Mouse (Mus musculus) lung, adult 2 months (tissue): ENCODE data around the gene Tfpi. TPM values are rescaled to one million over a fixed set of nuclear protein-coding genes. Genes with fewer than 3 reads are reported as not detected.
A peak's percentile ranks its signal among the peaks of the same experiment; 100 is the strongest.

Experiments used
- DNase-seq: peaks from one replicate; pipeline ENCODE4 v3.0.0; 2022
- H3K4me1 ChIP-seq: fragments of 200-500 bp; 2 replicates; pipeline ENCODE4 v1.6.1; 2011; ENCODE audit warnings: low read length; ENCODE audit not compliant: control insufficient read depth, insufficient read depth
- H3K4me3 ChIP-seq: fragments of 200-500 bp; replicated peaks from 2 replicates; pipeline ENCODE3; 2011; ENCODE audit warnings: low read depth, mild to moderate bottlenecking, control low read depth, low read length; ENCODE audit errors: extremely low read depth
- CTCF ChIP-seq: fragments of 200-500 bp; IDR thresholded peaks from 2 replicates; pipeline ENCODE4 v1.5.1; 2011; ENCODE audit warnings: mild to moderate bottlenecking, low read length, control low read depth; ENCODE audit not compliant: insufficient read depth
- POLR2A ChIP-seq: fragments of 200-500 bp; IDR thresholded peaks from 2 replicates; pipeline ENCODE4 v1.6.1; 2011; ENCODE audit warnings: low read depth, mild to moderate bottlenecking, control low read depth, low read length, borderline replicate concordance; ENCODE audit errors: extremely low read depth
- WGBS: fragments of 180-500 bp; shearing (Covaris S2); methylation state at CpG from one replicate; pipeline ENCODE4 v1.1.7; 2018; 5-methylcytosine and 5-hydroxymethylcytosine counted together
- polyA plus RNA-seq: library from polyadenylated mRNA; depleted of rRNA; stranded (reverse); fragments of >200 nt; gene quantifications from 2 replicates; pipeline ENCODE4 v1.2.3, GENCODE M21; 2012

Gene Tfpi
- polyA plus RNA-seq, 1 experiment, result 10.5 TPM

DNA sequence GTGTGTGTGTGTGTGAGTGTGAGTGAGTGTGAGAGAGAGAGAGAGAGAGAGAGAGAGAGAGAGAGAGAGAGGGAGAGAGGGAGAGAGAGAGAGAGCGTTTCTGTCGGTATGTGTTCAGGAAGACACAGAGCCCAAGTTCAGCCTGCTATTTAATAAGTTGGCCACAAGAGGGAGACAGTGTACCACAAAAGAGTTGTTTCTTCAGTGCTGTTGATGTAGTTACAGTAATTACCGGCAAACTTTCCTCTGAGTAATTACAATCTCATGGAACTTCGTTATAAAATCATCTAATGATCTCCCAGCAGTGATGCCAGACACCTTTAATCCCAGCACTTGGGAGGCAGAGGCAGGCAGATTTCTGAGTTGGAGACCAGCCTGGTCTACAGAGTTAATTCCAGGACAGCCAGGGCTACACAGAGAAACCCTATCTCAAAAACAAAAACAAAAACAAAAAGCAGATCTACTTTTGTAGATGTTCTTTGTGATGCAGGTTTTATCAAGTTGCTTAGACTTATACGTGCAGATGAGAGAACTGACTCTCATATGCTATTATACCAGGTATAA, 21.3 kb downstream of the Tfpi start:
- no peak for DNase-seq
- 4% methylated on average over 5 of the region's 5 CpGs for WGBS
- no peaks in the 10 kb centered on the region for H3K4me1 ChIP-seq
- peak; percentile 49; the same call in 1 of the 2 replicates for TF ChIP-seq CTCF
- TF ChIP-seq POLR2A, result no peak
- H3K4me3 ChIP-seq, result no peak overlapping the region

DNA sequence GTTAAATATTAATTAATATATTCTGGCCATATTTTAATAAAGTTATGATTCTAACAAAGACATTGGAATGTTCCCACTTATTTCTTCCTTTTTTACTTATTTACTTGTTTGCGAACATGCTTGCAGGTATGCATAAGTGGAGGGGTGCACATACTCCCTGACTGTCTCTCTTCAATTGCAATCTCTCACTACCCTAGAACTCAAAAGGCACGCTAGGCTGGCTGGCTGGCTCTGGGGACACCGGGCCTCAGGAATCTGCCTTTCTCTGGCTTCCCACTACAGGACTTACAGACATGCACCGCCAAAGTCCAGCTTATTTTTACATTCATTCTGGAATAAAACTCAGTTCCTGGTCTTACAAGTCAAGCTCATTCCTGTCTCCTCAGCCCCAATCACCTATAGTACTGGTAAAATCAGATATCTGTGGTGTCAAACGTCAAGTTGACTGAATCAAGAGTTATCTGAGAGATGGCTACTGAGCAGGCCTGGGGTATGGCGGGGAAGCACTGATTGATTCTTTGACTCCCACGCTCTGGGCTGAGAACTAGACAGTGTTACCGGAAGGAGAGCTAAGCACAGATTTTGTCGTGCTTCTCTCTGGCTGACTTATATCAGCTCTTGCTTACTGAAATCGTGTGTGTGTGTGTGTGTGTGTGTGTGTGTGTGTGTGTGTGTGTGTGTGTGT, 21.9 kb downstream of the Tfpi start:
- H3K4me3 ChIP-seq, result no peak overlapping the region
- no peak for DNase-seq
- no peaks in the 10 kb centered on the region for H3K4me1 ChIP-seq
- 65% methylated on average over 10 of the region's 10 CpGs for WGBS
- TF ChIP-seq CTCF (no peak), POLR2A (no peak)

DNA sequence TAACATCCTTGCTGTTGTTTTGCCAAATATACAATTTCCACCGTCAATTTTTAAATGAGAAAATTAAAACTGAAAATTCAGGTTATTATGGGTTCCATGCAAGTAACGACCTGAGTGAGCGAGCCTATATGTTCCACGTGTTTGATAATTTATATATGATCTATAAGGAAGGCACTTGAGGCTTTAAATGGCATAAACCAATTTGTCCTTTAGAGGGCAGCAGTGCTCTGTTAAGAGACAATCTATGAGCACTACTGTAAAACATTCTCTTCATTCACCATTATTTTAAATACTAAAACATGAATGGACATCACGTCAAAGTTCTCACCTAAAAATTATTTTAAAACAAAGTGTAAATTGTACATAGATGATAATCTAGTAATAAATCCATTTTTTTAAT, 22.5 kb downstream of the Tfpi start:
- 19% methylated on average over 5 of the region's 5 CpGs for WGBS
- Histone ChIP-seq H3K4me3 (no peak overlapping the region), H3K4me1 (no peaks in the 10 kb centered on the region)
- TF ChIP-seq CTCF (no peak), POLR2A (no peak)
- DNase-seq, result no peak

GRCm38 (mm10) chr2:84445499-84445898, 31.1 kb downstream of the Tfpi start:
- Histone ChIP-seq H3K4me1 (no peaks in the 10 kb centered on the region), H3K4me3 (no peak overlapping the region)
- 64% methylated on average over 1 of the region's 1 CpGs for WGBS
- TF ChIP-seq POLR2A (no peak), CTCF (no peak)
- DNase-seq, result no peak

- no peak for DNase-seq
- Histone ChIP-seq H3K4me3 (no peak overlapping the region), H3K4me1 (no peaks in the 10 kb centered on the region)
- TF ChIP-seq POLR2A, result no peak
- TF ChIP-seq CTCF, result no peak
- 35% methylated on average over 5 of the region's 5 CpGs for WGBS
Measured at GRCm38 (mm10) chr2:84441940-84442339, 34.6 kb downstream of the Tfpi start.

GRCm38 (mm10) chr2:84429724-84430123, 46.9 kb downstream of the Tfpi start:
- Histone ChIP-seq H3K4me1 (peaks cover 5% of the 10 kb centered on the region), H3K4me3 (no peak overlapping the region)
- 30% methylated on average over 11 of the region's 11 CpGs for WGBS
- TF ChIP-seq CTCF, result peak; percentile 20; the same call in 1 of the 2 replicates
- no peak for TF ChIP-seq POLR2A
- no peak for DNase-seq

GRCm38 (mm10) chr2:84428836-84429235, 47.7 kb downstream of the Tfpi start:
- DNase-seq, result no peak
- WGBS, result 56% methylated on average over 3 of the region's 3 CpGs
- TF ChIP-seq POLR2A, result no peak
- no peak for TF ChIP-seq CTCF
- Histone ChIP-seq H3K4me1 (peaks cover 5% of the 10 kb centered on the region), H3K4me3 (no peak overlapping the region)

DNA sequence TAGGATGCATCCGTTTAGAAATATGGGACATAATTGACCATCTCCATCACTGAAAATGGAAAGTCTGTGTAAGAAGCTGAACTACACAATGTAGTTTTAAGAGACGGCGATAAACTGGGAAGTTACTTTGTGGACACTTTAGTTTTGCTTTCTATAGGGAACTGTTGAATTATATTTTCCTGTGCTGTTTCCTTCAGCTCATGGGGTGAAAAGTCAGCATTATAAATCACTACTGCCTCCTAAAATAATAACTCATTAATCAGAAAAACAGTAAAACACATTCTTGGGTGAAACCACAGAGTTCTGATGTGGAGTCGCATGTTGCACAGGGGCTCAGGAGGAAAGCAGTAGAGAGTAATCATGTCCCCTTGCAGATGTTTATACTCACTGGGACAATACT, 50.0 kb downstream of the Tfpi start:
- WGBS, result 43% methylated on average over 4 of the region's 4 CpGs
- no peak for TF ChIP-seq POLR2A
- no peak for TF ChIP-seq CTCF

GRCm38 (mm10) chr2:84425138-84425537, 51.4 kb downstream of the Tfpi start, which contains the start of gene Calcrl:
Gene Calcrl (minus strand): TSS chr2:84425411.
- WGBS, result under 1% methylated on average over 10 of the region's 10 CpGs
- TF ChIP-seq POLR2A, result peak; percentile 100
- TF ChIP-seq CTCF, result no peak
- H3K4me3 ChIP-seq, result peak within 1 kb of the TSS; percentile 79
- DNase-seq, result peak; percentile 78
- peaks cover 5% of the 10 kb centered on the region for H3K4me1 ChIP-seq

More for the DNA sequence above, 50.0 kb downstream of the Tfpi start:
- no peak for DNase-seq
- Histone ChIP-seq H3K4me3 (peak overlapping the region; percentile 10), H3K4me1 (peaks cover 5% of the 10 kb centered on the region)

- DNase-seq, result no peak
- WGBS, result 47% methylated on average over 4 of the region's 4 CpGs
- H3K4me3 ChIP-seq, result peak overlapping the region; percentile 58
Measured at GRCm38 (mm10) chr2:84416501-84416900, 60.1 kb downstream of the Tfpi start.

More at GRCm38 (mm10) chr2:84416501-84416900, 60.1 kb downstream of the Tfpi start:
- no peak for TF ChIP-seq CTCF
- TF ChIP-seq POLR2A, result no peak
- peaks cover 3% of the 10 kb centered on the region; the same call in 1 of the 2 replicates for H3K4me1 ChIP-seq
